Mouse (Mus musculus) midbrain, embryonic 14.5 days (tissue): ENCODE data around the gene Slc25a51. TPM values are rescaled to one million over a fixed set of nuclear protein-coding genes. Genes with fewer than 3 reads are reported as not detected.
"Not testable (repeated sequence)": the region's sequence is repeated elsewhere in the genome, so short reads cannot be mapped to it uniquely, and the experiment has no call there.

Experiments
- ATAC-seq: fragments of 200-750 bp; cut with Nextera tagmentation; 2 replicates; pipeline ENCODE4 v1.8.0; 2017; ENCODE audit warnings: moderate number of reproducible peaks, moderate library complexity; ENCODE audit not compliant: low FRiP score, low TSS enrichment
- DNase-seq: peaks from one replicate; pipeline ENCODE4 v3.0.0-alpha.2; 2015
- H3K27ac ChIP-seq: fragments of 300-500 bp; sonication (generic); replicated peaks from 2 replicates; pipeline ENCODE4 v1.5.1; 2014; ENCODE audit warnings: mild to moderate bottlenecking, low read depth, low read length, moderate library complexity
- H3K27me3 ChIP-seq: fragments of 300-500 bp; sonication (generic); 2 replicates; pipeline ENCODE4 v1.6.1; 2014; ENCODE audit warnings: low read length, control low read depth, mixed read lengths; ENCODE audit not compliant: control insufficient read depth, insufficient read depth
- H3K36me3 ChIP-seq: fragments of 300-500 bp; sonication (generic); 2 replicates; pipeline ENCODE4 v1.6.1; 2014; ENCODE audit warnings: low read length, control low read depth; ENCODE audit not compliant: control insufficient read depth, insufficient read depth
- H3K4me1 ChIP-seq: fragments of 300-500 bp; sonication (generic); 2 replicates; pipeline ENCODE4 v1.6.1; 2014; ENCODE audit warnings: mild to moderate bottlenecking, antibody characterized with exemption, low read length, control low read depth; ENCODE audit not compliant: control insufficient read depth, insufficient read depth
- H3K4me2 ChIP-seq: fragments of 300-500 bp; sonication (generic); 2 replicates; pipeline ENCODE4 v1.6.1; 2014; ENCODE audit warnings: mild to moderate bottlenecking, low read length, moderate library complexity
- H3K4me3 ChIP-seq: fragments of 300-500 bp; sonication (generic); replicated peaks from 2 replicates; pipeline ENCODE4 v1.5.1; 2014; ENCODE audit warnings: low read depth, low read length
- H3K9ac ChIP-seq: fragments of 300-500 bp; sonication (generic); replicated peaks from 2 replicates; pipeline ENCODE4 v1.6.1; 2014; ENCODE audit warnings: mild to moderate bottlenecking, low read length, moderate library complexity
- H3K9me3 ChIP-seq: fragments of 300-500 bp; sonication (generic); 2 replicates; pipeline ENCODE4 v1.6.1; 2016; ENCODE audit warnings: low read length, control low read depth, mixed read lengths; ENCODE audit not compliant: control insufficient read depth
- WGBS: fragments of 180-500 bp; shearing (Covaris S2); extraction: QIAGEN DNeasy Blood & Tissue Kit; methylation state at CpG from one replicate; pipeline ENCODE4 v1.1.7; 2014; 5-methylcytosine and 5-hydroxymethylcytosine counted together
- microRNA-seq: library from miRNA; unstranded; fragments of <30 nt; microRNA quantifications from one replicate; pipeline ENCODE4, GENCODE M21; 2016
- polyA plus RNA-seq: library from polyadenylated mRNA; unstranded; fragments of >200 nt; fragmentation: Nextera tagmentation; extraction: Ambion mirVana; gene quantifications from 2 replicates; pipeline ENCODE4 v1.2.1, GENCODE M21; 2014

The Slc25a51 gene
- polyA plus RNA-seq, 1 experiment from 2014 or later: 79.5 TPM

GRCm38 (mm10) chr4:45380903-45381580, 27.5 kb downstream of the Slc25a51 start:
- WGBS: 86% methylated on average over 10 of the region's 10 CpGs
- H3K4me2 ChIP-seq, H3K27me3 ChIP-seq, DNase-seq, H3K9me3 ChIP-seq, ATAC-seq, H3K9ac ChIP-seq, H3K4me1 ChIP-seq, H3K4me3 ChIP-seq, H3K27ac ChIP-seq: not testable (repeated sequence)
- H3K36me3 ChIP-seq: peaks cover 10% of the 10 kb centered on the region

GRCm38 (mm10) chr4:45376573-45376972, 32.0 kb downstream of the Slc25a51 start:
- H3K27ac ChIP-seq: no peak overlapping the region
- H3K4me1 ChIP-seq: no peaks in the 10 kb centered on the region
- H3K4me2 ChIP-seq: no peak overlapping the region
- peaks cover 52% of the 10 kb centered on the region for H3K36me3 ChIP-seq
- ATAC-seq (no peak), DNase-seq (no peak)
- no peak overlapping the region for H3K9ac ChIP-seq
- H3K27me3 ChIP-seq: no peaks in the 10 kb centered on the region
- no peaks in the 10 kb centered on the region for H3K9me3 ChIP-seq
- no peak overlapping the region for H3K4me3 ChIP-seq
- WGBS: 81% methylated on average over 4 of the region's 4 CpGs

GRCm38 (mm10) chr4:45374879-45375278, 33.7 kb downstream of the Slc25a51 start:
- no peaks in the 10 kb centered on the region for H3K4me1 ChIP-seq
- H3K27ac ChIP-seq: no peak overlapping the region
- DNase-seq (no peak), ATAC-seq (no peak)
- H3K4me2 ChIP-seq: no peak overlapping the region
- H3K9ac ChIP-seq: no peak overlapping the region
- H3K9me3 ChIP-seq: no peaks in the 10 kb centered on the region
- H3K4me3 ChIP-seq: no peak overlapping the region
- peaks cover 64% of the 10 kb centered on the region for H3K36me3 ChIP-seq
- H3K27me3 ChIP-seq: no peaks in the 10 kb centered on the region
- WGBS: 96% methylated on average over 5 of the region's 5 CpGs

- DNase-seq: no peak
- WGBS: 88% methylated on average over 3 of the region's 3 CpGs
- Histone ChIP-seq H3K9me3 (no peaks in the 10 kb centered on the region), H3K9ac (no peak overlapping the region), H3K36me3 (peaks cover 61% of the 10 kb centered on the region), H3K4me2 (no peak overlapping the region), H3K27ac (no peak overlapping the region), H3K27me3 (no peaks in the 10 kb centered on the region), H3K4me1 (no peaks in the 10 kb centered on the region), H3K4me3 (no peak overlapping the region)
- no peak for ATAC-seq
Measured at GRCm38 (mm10) chr4:45371261-45371660, 37.3 kb downstream of the Slc25a51 start.

- Histone ChIP-seq H3K9me3 (no peaks in the 10 kb centered on the region), H3K27ac (no peak overlapping the region), H3K9ac (no peak overlapping the region), H3K4me3 (no peak overlapping the region), H3K4me1 (no peaks in the 10 kb centered on the region), H3K36me3 (peaks cover 34% of the 10 kb centered on the region), H3K4me2 (no peak overlapping the region), H3K27me3 (no peaks in the 10 kb centered on the region)
- DNase-seq: no peak
- WGBS: 94% methylated on average over 3 of the region's 3 CpGs
- ATAC-seq: no peak
Measured at GRCm38 (mm10) chr4:45356653-45357052, 51.9 kb downstream of the Slc25a51 start.

Small RNA genes lying within 50 kb of the gene (microRNA-seq; reads per million reads assigned to microRNA genes)
- not detected for gene Gm25692

Other genes with a start within 250 kb of the Slc25a51 start
- 0.80 and 1.5 TPM in 2 replicates for gene Frmpd1, start 223.9 kb downstream of the Slc25a51 start, polyA plus RNA-seq
- gene Trmt10b, start 111.6 kb downstream of the Slc25a51 start, polyA plus RNA-seq: 25.5 and 28.2 TPM in 2 replicates
- 10.9 and 14.6 TPM in 2 replicates for gene Dcaf10, start 66.7 kb downstream of the Slc25a51 start, polyA plus RNA-seq
- gene Exosc3, start 66.0 kb downstream of the Slc25a51 start, polyA plus RNA-seq: 38.6 and 42.0 TPM in 2 replicates
- 10.2 and 10.4 TPM in 2 replicates for gene Shb, start 123.7 kb upstream of the Slc25a51 start, polyA plus RNA-seq